Mouse (Mus musculus) heart, adult 2 months (tissue): ENCODE measurements around the gene Eif4g1. TPM values are rescaled to one million over a fixed set of nuclear protein-coding genes. Genes with fewer than 3 reads are reported as not detected.

ENCODE experiments used
- DNase-seq, 2 experiments: peaks; one replicate each; pipeline ENCODE4 v3.0.0; 2021
- H3K27ac ChIP-seq: fragments of 200-600 bp; 2 replicates; pipeline ENCODE4 v1.8.1; 2022
- H3K27me3 ChIP-seq: fragments of 200-500 bp; 2 replicates; pipeline ENCODE4 v1.6.1; 2012; ENCODE audit warnings: mild to moderate bottlenecking, low read length, inconsistent platforms, mixed read lengths; ENCODE audit not compliant: control insufficient read depth, insufficient read depth
- H3K36me3 ChIP-seq: fragments of 200-500 bp; 2 replicates; pipeline ENCODE4 v1.6.1; 2012; ENCODE audit warnings: low read length, inconsistent platforms; ENCODE audit not compliant: control insufficient read depth, insufficient read depth
- H3K4me1 ChIP-seq: fragments of 200-500 bp; 2 replicates; pipeline ENCODE4 v1.6.1; 2011; ENCODE audit warnings: low read length; ENCODE audit not compliant: control insufficient read depth, insufficient read depth
- H3K4me3 ChIP-seq: fragments of 200-600 bp; 2 replicates; pipeline ENCODE4 v1.8.1; 2022
- H3K79me2 ChIP-seq: fragments of 200-500 bp; replicated peaks from 2 replicates; pipeline ENCODE4 v1.6.1; 2012; ENCODE audit warnings: mild to moderate bottlenecking, inconsistent platforms, low read length, moderate library complexity, mixed read lengths; ENCODE audit not compliant: control insufficient read depth, insufficient read depth
- H3K9ac ChIP-seq: fragments of 200-500 bp; 2 replicates; pipeline ENCODE4 v1.6.1; 2012; ENCODE audit warnings: low read depth, mild to moderate bottlenecking, control low read depth, inconsistent platforms, low read length, mixed read lengths
- CTCF ChIP-seq: fragments of 200-600 bp; IDR thresholded peaks from 2 replicates; pipeline ENCODE4 v1.8.1; 2022; ENCODE audit warnings: antibody characterized with exemption, mild to moderate bottlenecking, moderate library complexity
- EP300 ChIP-seq: fragments of 200-500 bp; IDR thresholded peaks from 2 replicates; pipeline ENCODE4 v1.6.1; 2011; ENCODE audit warnings: low read depth, low read length, control low read depth; ENCODE audit not compliant: insufficient read depth
- POLR2A ChIP-seq: fragments of 200-500 bp; IDR thresholded peaks from 2 replicates; pipeline ENCODE4 v1.6.1; 2011; ENCODE audit warnings: mild to moderate bottlenecking, low read depth, low read length, control low read depth; ENCODE audit not compliant: insufficient read depth
- WGBS: fragments of 180-500 bp; shearing (Covaris S2); methylation state at CpG from one replicate; pipeline ENCODE4 v1.1.7; 2018; 5-methylcytosine and 5-hydroxymethylcytosine counted together
- intact Hi-C: fragments of 180-260 bp; cut with DNase I; formaldehyde crosslinking; loops from one replicate; pipeline ENCODE4 v1.15.1; 2025
- polyA plus RNA-seq: library from polyadenylated mRNA; depleted of rRNA; stranded (reverse); fragments of >200 nt; gene quantifications from 2 replicates; pipeline ENCODE4 v1.2.3, GENCODE M21; 2012
- total RNA-seq, 2 experiments: library from RNA; stranded (reverse); gene quantifications; 2 replicates each; pipeline ENCODE4 v1.2.3; 2021

Eif4g1 gene
- total and polyA plus RNA-seq, 3 experiments: 343 to 420 (median 344) TPM

- Histone ChIP-seq H3K36me3 (no peaks in the 10 kb centered on the region), H3K27ac (peak overlapping the region; percentile 49; the same call in 1 of the 2 replicates), H3K4me3 (no peak overlapping the region), H3K9ac (no peak overlapping the region), H3K27me3 (no peaks in the 10 kb centered on the region), H3K79me2 (no peaks in the 10 kb centered on the region), H3K4me1 (no peaks in the 10 kb centered on the region)
- WGBS: 46% methylated on average over 1 of the region's 1 CpGs
- DNase-seq: peak in 1 of 2 experiments; percentile 28
- no peak for TF ChIP-seq EP300
- no peak for TF ChIP-seq POLR2A
- no peak for TF ChIP-seq CTCF
- intact Hi-C loops: no loop called here
Observed at GRCm38 (mm10) chr16:20726384-20726783, 58.3 kb downstream of the Eif4g1 start.

- Histone ChIP-seq H3K4me1 (no peaks in the 10 kb centered on the region; the same call in 1 of the 2 replicates), H3K36me3 (no peaks in the 10 kb centered on the region), H3K27ac (no peak overlapping the region), H3K79me2 (no peaks in the 10 kb centered on the region), H3K27me3 (peaks cover 2% of the 10 kb centered on the region; the same call in 1 of the 2 replicates), H3K9ac (no peak overlapping the region), H3K4me3 (no peak overlapping the region)
- intact Hi-C loops: no loop called here
- DNase-seq: peak in 1 of 2 experiments; percentile 16
- WGBS: 35% methylated on average over 5 of the region's 5 CpGs
- TF ChIP-seq EP300: no peak
- no peak for TF ChIP-seq POLR2A
- TF ChIP-seq CTCF: no peak
Observed at GRCm38 (mm10) chr16:20730293-20730711, 62.2 kb downstream of the Eif4g1 start.

- no peak for TF ChIP-seq POLR2A
- no peak for TF ChIP-seq CTCF
- TF ChIP-seq EP300: no peak
- peak in 1 of 2 experiments; percentile 17 for DNase-seq
- no peak overlapping the region for H3K27ac ChIP-seq
- no peaks in the 10 kb centered on the region for H3K79me2 ChIP-seq
- no peak overlapping the region for H3K9ac ChIP-seq
- no peak overlapping the region for H3K4me3 ChIP-seq
- intact Hi-C loops: no loop called here
- H3K36me3 ChIP-seq: no peaks in the 10 kb centered on the region
- 59% methylated on average over 5 of the region's 5 CpGs for WGBS
- no peaks in the 10 kb centered on the region; the same call in 1 of the 2 replicates for H3K4me1 ChIP-seq
- H3K27me3 ChIP-seq: peaks cover 2% of the 10 kb centered on the region; the same call in 1 of the 2 replicates
Observed at GRCm38 (mm10) chr16:20731688-20732087, 63.6 kb downstream of the Eif4g1 start.

GRCm38 (mm10) chr16:20732251-20732924 is 64.3 kb downstream of the Eif4g1 start:
- TF ChIP-seq POLR2A (no peak), CTCF (no peak), EP300 (no peak)
- peak overlapping the region; percentile 62; the same call in 1 of the 2 replicates for H3K27ac ChIP-seq
- WGBS: 2% methylated on average over 29 of the region's 30 CpGs
- H3K4me3 ChIP-seq: peak overlapping the region; percentile 59
- H3K79me2 ChIP-seq: no peaks in the 10 kb centered on the region
- peaks cover 2% of the 10 kb centered on the region; the same call in 1 of the 2 replicates for H3K27me3 ChIP-seq
- intact Hi-C loops: no loop called here
- peak overlapping the region; percentile 70 for H3K9ac ChIP-seq
- no peaks in the 10 kb centered on the region; the same call in 1 of the 2 replicates for H3K4me1 ChIP-seq
- no peaks in the 10 kb centered on the region for H3K36me3 ChIP-seq
- DNase-seq: no peak

- peak within 1 kb of the TSS; percentile 62 for H3K27ac ChIP-seq
- WGBS: under 1% methylated on average over 45 of the region's 70 CpGs
- H3K4me1 ChIP-seq: no peaks in the 10 kb centered on the region; the same call in 1 of the 2 replicates
- H3K27me3 ChIP-seq: peaks cover 2% of the 10 kb centered on the region; the same call in 1 of the 2 replicates
- H3K36me3 ChIP-seq: no peaks in the 10 kb centered on the region
- H3K4me3 ChIP-seq: peak within 1 kb of the TSS; percentile 59
- no peak for TF ChIP-seq CTCF
- TF ChIP-seq EP300: no peak
- TF ChIP-seq POLR2A: no peak
- H3K9ac ChIP-seq: peak within 1 kb of the TSS; percentile 70
- no peaks in the 10 kb centered on the region for H3K79me2 ChIP-seq
- peak; percentile 75 to 80 for DNase-seq
- intact Hi-C loops: no loop called here
Observed at GRCm38 (mm10) chr16:20732925-20733730, 65.0 kb downstream of the Eif4g1 start, which contains the start of gene Chrd. Chrd (plus strand) TSS chr16:20733127.
